Mouse (Mus musculus) kidney, postnatal 14 days (tissue): ENCODE measurements around the gene Slc45a1.

Experiments
- DNase-seq: peaks from one replicate; pipeline ENCODE4 v3.0.0; 2022; ENCODE audit warnings: mixed read lengths

The Slc45a1 gene

GRCm38 (mm10) chr4:150651390-150652277, at the start of gene Slc45a1:
Gene Slc45a1, minus strand, starts transcription at chr4:150652174.
- no peak for DNase-seq

DNA sequence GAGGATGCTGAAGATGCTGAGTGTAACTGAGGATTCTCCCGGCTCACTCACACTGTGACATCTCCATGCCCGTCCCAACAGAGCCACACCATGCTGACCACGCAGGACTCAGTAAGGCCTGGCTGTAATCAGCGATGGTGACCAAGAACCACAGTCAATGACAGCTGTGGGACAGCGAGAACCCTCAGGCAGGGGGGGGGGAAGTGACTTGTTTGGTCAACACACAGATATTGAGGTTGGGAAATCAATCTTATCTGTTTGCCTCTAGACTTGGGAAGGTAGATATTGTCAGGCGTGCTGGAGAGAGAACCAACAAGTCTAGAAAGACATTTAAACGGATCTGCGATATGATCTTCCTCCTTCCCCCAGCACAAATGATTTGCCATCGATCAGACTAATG, 48.9 kb upstream of the Slc45a1 start:
- DNase-seq, result no peak

DNA sequence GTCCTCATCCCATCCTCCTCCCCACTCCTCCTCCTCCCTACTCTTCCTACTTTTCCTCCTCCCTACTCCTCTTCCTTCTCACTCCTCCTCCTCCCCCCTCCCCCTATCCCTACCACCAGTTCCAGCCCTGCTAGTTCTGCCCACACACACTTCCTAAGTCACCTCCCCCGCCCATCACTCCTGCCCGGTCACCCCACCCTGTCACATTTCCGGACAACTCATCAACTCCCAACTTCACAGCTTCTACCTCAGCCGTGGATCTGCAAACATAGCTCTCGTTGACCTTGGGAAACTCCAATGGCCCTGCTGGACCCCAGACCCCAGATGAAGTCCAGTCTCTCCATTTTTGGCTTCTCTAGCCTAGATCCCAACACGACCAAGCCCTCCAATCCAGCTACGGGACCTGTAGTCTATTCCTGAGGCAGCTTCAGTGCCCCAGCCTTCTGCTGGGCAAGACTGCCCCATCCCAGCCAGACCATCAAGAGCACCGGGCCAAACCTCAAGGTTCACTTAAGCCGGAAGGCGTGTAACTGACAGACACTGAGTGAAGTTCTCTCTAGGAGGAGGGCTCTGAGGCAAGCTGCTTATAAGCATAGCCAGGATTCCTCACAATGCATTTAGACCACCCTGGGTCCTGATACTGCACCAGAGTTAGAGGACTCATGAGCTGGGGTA, 42.6 kb upstream of the Slc45a1 start:
- DNase-seq, result no peak

- no peak for DNase-seq
These were observed 41.0 kb upstream of the Slc45a1 start for GRCm38 (mm10) chr4:150692861-150693403.

- DNase-seq, result peak; percentile 53
These were observed 38.8 kb upstream of the Slc45a1 start for GRCm38 (mm10) chr4:150690759-150691158.

DNA sequence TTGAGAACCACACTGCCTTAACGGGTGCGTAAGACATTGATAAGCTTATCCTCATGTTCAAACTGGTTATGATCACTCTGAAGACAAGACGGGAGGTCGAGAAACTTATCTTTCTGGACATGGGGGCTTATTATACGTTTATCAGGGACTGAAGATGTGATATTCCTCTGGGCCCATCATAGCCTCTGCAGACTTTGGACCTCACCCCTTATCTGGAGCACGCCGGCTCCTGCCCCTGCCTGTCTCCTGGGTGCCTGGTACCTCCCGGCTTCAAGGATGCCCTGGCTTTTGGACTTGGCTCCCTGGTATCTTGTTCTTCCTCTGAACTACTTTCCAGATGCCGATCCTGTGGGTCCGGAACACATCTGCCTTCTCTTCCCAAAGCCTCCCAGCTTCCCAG, 37.6 kb upstream of the Slc45a1 start:
- DNase-seq, result no peak

DNA sequence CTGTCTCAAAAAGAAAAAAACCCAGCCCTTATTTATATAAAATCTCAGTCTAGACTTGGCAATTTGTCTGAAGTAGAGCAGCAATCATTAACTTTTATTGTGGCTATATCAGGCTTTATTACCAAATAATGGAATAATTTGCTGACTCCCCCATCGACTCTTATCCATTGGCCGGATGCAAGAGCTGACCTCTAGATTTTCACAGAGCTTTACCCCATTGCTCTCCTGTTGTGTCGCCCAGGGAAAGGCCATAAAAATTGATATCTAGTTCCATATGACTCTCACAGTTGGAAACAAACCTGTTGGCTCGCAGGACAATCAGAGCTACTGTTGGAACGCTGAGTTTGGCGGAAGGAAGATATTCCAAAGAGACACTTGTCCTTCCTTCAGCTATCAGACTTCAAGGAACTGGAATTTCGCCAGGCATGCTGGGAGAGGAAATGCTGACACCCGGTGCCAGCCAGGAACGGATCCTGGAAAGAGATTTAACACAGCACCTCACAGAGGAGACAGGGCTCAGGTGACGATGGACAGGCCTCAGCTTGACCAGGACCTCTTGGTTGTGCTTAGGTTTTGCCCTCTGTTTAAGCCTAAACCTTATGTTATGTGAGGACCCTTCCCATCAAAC, 35.3 kb upstream of the Slc45a1 start:
- DNase-seq, result peak; percentile 53

- DNase-seq, result no peak
These were observed 34.6 kb upstream of the Slc45a1 start for GRCm38 (mm10) chr4:150686538-150686937.

GRCm38 (mm10) chr4:150685778-150686493, 34.0 kb upstream of the Slc45a1 start:
- DNase-seq, result no peak

- peak; percentile 84 for DNase-seq
These were observed 33.2 kb upstream of the Slc45a1 start for GRCm38 (mm10) chr4:150685043-150685777.

DNA sequence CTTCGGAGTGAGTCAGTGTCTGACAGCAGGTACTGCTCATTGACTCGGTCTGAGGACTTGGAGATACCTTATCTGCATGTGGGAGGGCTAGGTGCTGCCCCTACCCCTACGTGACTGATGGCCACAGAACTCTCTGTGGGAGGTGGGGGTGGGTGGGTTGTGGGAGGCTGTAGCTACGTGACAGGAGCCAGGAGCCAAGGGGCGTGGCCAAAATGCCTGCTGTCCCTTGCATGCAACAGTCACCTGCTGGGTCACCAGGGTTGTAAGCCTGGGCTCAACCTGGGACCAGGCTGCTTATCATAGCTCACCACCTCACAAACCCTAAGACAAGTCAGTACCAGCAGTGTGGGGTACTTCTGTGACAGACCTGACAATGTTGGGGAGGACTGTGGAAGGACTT, 28.4 kb upstream of the Slc45a1 start:
- DNase-seq, result no peak

DNA sequence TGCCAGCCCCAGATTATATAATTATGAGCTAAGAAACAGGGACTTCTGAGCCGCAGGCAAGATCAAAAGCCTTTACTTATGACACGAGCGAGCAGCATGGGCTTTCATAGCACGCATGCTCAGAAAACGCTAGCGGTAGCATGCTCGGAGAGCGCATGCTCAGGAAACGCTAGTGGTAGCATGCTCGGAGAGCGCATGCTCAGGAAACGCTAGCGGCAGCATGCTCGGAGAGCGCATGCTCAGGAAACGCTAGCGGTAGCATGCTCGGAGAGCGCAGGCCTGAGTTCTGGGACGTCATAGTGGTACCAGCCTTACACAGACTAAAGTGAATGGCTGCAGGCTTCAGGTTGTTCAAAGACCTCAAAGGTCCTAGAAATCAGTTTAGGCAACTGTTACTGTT, 26.8 kb upstream of the Slc45a1 start:
- DNase-seq, result no peak

DNA sequence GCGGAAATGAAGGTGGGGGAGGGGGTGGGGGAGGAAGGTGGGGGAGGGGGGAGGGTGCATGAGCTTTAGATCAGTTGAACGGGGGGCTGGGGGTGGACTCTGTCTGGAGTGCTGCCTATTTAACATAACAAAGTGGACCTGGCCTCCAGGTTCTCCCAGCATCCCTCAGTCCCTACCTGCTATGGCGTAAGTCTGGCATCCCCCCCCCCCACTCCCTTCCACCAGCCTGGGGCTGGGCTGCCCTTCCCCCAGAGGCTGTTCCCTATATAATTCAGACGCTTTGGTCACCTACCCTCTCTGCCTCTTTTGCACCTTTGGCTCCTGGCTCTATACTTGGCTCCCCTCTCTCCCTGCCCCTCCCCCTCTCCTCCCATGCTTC, 25.9 kb upstream of the Slc45a1 start:
- DNase-seq, result no peak

- no peak for DNase-seq
These were observed 25.3 kb upstream of the Slc45a1 start for GRCm38 (mm10) chr4:150677126-150677845.

- no peak for DNase-seq
These were observed 24.1 kb upstream of the Slc45a1 start for GRCm38 (mm10) chr4:150676029-150676428.

- DNase-seq, result no peak
These were observed 23.3 kb upstream of the Slc45a1 start for GRCm38 (mm10) chr4:150675274-150675673.

GRCm38 (mm10) chr4:150665806-150666205, 13.8 kb upstream of the Slc45a1 start:
- DNase-seq, result no peak

DNA sequence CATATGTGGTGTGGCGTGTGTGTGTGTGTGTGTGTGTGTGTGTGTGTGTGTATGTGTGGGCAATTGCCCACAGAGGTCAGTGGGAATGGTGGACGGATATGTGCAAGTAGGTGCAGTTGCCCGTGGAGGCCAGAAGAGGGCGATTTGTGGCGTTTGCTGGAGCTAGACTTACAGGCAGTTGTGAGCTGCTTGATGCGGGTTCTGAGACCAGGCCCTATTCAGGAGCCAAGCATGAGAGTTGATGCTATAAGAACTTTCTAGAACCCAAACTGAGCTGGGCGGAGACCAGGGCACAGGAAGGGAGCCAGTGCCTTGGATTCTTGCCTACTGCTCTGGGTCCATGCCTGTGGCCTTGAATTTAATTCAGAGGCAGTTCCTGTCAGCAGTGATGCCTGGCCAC, 12.8 kb upstream of the Slc45a1 start:
- no peak for DNase-seq

- peak; percentile 48 for DNase-seq
These were observed 11.2 kb upstream of the Slc45a1 start for GRCm38 (mm10) chr4:150663192-150663591.

GRCm38 (mm10) chr4:150661886-150662285, 9.9 kb upstream of the Slc45a1 start:
- DNase-seq, result no peak

- no peak for DNase-seq
These were observed 8.1 kb upstream of the Slc45a1 start for GRCm38 (mm10) chr4:150659926-150660610.
